Mouse (Mus musculus) CH12.LX (cell line): Measurements from ENCODE around the gene Clmn. TPM values are rescaled to one million over a fixed set of nuclear protein-coding genes. Genes with fewer than 3 reads are reported as not detected.

Source experiments
- DNase-seq: peaks from one replicate; pipeline ENCODE4 v3.0.0-alpha.2; 2013; ENCODE audit errors: extremely low read depth
- H3K27ac ChIP-seq: 2 replicates; pipeline ENCODE4 v1.5.1; 2012; ENCODE audit warnings: low read depth, mild to moderate bottlenecking, control low read depth, moderate library complexity; ENCODE audit not compliant: insufficient read depth
- H3K27me3 ChIP-seq: replicated peaks from 2 replicates; pipeline ENCODE3; 2012; ENCODE audit warnings: inconsistent platforms
- H3K36me3 ChIP-seq, 2 experiments: replicated peaks in 1 of 2; 2 replicates each; pipeline versions ENCODE3 to v1.6.1; 2012; ENCODE audit warnings: inconsistent platforms in 1 of 2, low read length in 1 of 2, mild to moderate bottlenecking in 1 of 2, mixed read lengths in 1 of 2, moderate library complexity in 1 of 2; ENCODE audit not compliant: control insufficient read depth in 1 of 2, insufficient read depth in 1 of 2
- H3K4me1 ChIP-seq, 2 experiments: 2 replicates each; pipeline ENCODE4 v1.6.1; 2012; ENCODE audit warnings: inconsistent platforms in 1 of 2, moderate library complexity in 1 of 2; ENCODE audit not compliant: insufficient read depth in 2 of 2, control insufficient read depth in 1 of 2
- H3K4me2 ChIP-seq: 2 replicates; pipeline ENCODE4 v1.6.1; 2012; ENCODE audit warnings: low read depth, mild to moderate bottlenecking, control low read depth; ENCODE audit not compliant: poor library complexity, insufficient read depth, severe bottlenecking
- H3K4me3 ChIP-seq, 3 experiments: fragments of 150-350 bp in 1 of 3; sonication (generic) in 1 of 3; replicated peaks in 1 of 3; 2 replicates each; pipeline versions ENCODE3 to v1.5.1; 2011 to 2012; ENCODE audit warnings: low read depth in 2 of 3, low read length in 2 of 3, mild to moderate bottlenecking in 2 of 3, moderate library complexity in 2 of 3, control low read depth in 1 of 3, improper control_type of control experiment in 1 of 3, inconsistent platforms in 1 of 3, mixed read lengths in 1 of 3; ENCODE audit not compliant: poor library complexity in 1 of 3
- H3K79me2 ChIP-seq: replicated peaks from 2 replicates; pipeline ENCODE4 v1.6.1; 2012; ENCODE audit warnings: mild to moderate bottlenecking, moderate library complexity; ENCODE audit not compliant: control insufficient read depth, poor library complexity, insufficient read depth, severe bottlenecking; ENCODE audit errors: extremely low read depth
- H3K9ac ChIP-seq: 2 replicates; pipeline ENCODE4 v1.6.1; 2012; ENCODE audit warnings: low read depth, mild to moderate bottlenecking, control low read depth, moderate library complexity; ENCODE audit not compliant: insufficient read depth
- H3K9me3 ChIP-seq: replicated peaks from 2 replicates; pipeline ENCODE3; 2012; ENCODE audit warnings: low read length, inconsistent platforms, mixed read lengths
- BHLHE40 ChIP-seq: IDR thresholded peaks from 2 replicates; pipeline ENCODE4 v1.6.1; 2011; ENCODE audit warnings: mild to moderate bottlenecking, low read depth, low read length, improper control_type of control experiment
- CHD1 ChIP-seq: IDR thresholded peaks from 2 replicates; pipeline ENCODE4 v1.6.1; 2012; ENCODE audit warnings: low read depth, low read length, improper control_type of control experiment, inconsistent platforms
- CHD2 ChIP-seq: IDR thresholded peaks from 2 replicates; pipeline ENCODE4 v1.6.1; 2011; ENCODE audit warnings: low read length, improper control_type of control experiment
- CTCF ChIP-seq, 2 experiments: IDR thresholded peaks in 1 of 2; conservative IDR thresholded peaks in 1 of 2; 2 replicates each; pipeline ENCODE4 v1.5.1; 2011 to 2012; ENCODE audit warnings: low read depth in 2 of 2, low read length in 2 of 2, improper control_type of control experiment in 1 of 2, inconsistent platforms in 1 of 2, mild to moderate bottlenecking in 1 of 2, moderate library complexity in 1 of 2
- ELF1 ChIP-seq: IDR thresholded peaks from 2 replicates; pipeline ENCODE4 v1.6.1; 2014; ENCODE audit warnings: low read depth, mild to moderate bottlenecking, inconsistent platforms, low read length, improper control_type of control experiment
- EP300 ChIP-seq: IDR thresholded peaks from 2 replicates; pipeline ENCODE4 v1.6.1; 2011; ENCODE audit warnings: low read length, improper control_type of control experiment
- HCFC1 ChIP-seq: IDR thresholded peaks from 2 replicates; pipeline ENCODE4 v1.6.1; 2012; ENCODE audit warnings: low read depth, mild to moderate bottlenecking, inconsistent platforms, low read length, improper control_type of control experiment
- IRF4 ChIP-seq: IDR thresholded peaks from 2 replicates; pipeline ENCODE4 v1.6.1; 2014; ENCODE audit warnings: low read depth, mild to moderate bottlenecking, inconsistent platforms, low read length, improper control_type of control experiment
- JUN ChIP-seq: IDR thresholded peaks from 2 replicates; pipeline ENCODE4 v1.6.1; 2011; ENCODE audit warnings: low read depth, mild to moderate bottlenecking, low read length, improper control_type of control experiment, moderate library complexity; ENCODE audit not compliant: insufficient read depth
- JUND ChIP-seq: conservative IDR thresholded peaks from 2 replicates; pipeline ENCODE4 v1.6.1; 2011; ENCODE audit warnings: low read depth, low read length, improper control_type of control experiment
- KAT2A ChIP-seq: IDR thresholded peaks from 2 replicates; pipeline ENCODE4 v1.6.1; 2012; ENCODE audit warnings: low read length, improper control_type of control experiment, inconsistent platforms; ENCODE audit not compliant: insufficient replicate concordance
- MAFK ChIP-seq: IDR thresholded peaks from 2 replicates; pipeline ENCODE4 v1.6.1; 2011; ENCODE audit warnings: low read length, improper control_type of control experiment; ENCODE audit not compliant: insufficient replicate concordance
- MAX ChIP-seq: IDR thresholded peaks from 2 replicates; pipeline ENCODE4 v1.6.1; 2011; ENCODE audit warnings: low read length, improper control_type of control experiment
- MYC ChIP-seq: IDR thresholded peaks from 2 replicates; pipeline ENCODE4 v1.6.1; 2011; ENCODE audit warnings: low read depth, mild to moderate bottlenecking, improper control_type of control experiment, low read length
- NRF1 ChIP-seq: IDR thresholded peaks from 2 replicates; pipeline ENCODE4 v1.6.1; 2014; ENCODE audit warnings: low read depth, mild to moderate bottlenecking, inconsistent platforms, low read length, improper control_type of control experiment, moderate library complexity
- PAX5 ChIP-seq: IDR thresholded peaks from 2 replicates; pipeline ENCODE4 v1.6.1; 2012; ENCODE audit warnings: low read length, inconsistent platforms, mixed read lengths
- RAD21 ChIP-seq: IDR thresholded peaks from 2 replicates; pipeline ENCODE4 v1.6.1; 2011; ENCODE audit warnings: low read depth, mild to moderate bottlenecking, low read length, improper control_type of control experiment, moderate library complexity
- RCOR1 ChIP-seq: conservative IDR thresholded peaks from 2 replicates; pipeline ENCODE4 v1.6.1; 2012; ENCODE audit warnings: low read depth, mild to moderate bottlenecking, inconsistent platforms, low read length, improper control_type of control experiment
- SIN3A ChIP-seq: IDR thresholded peaks from 2 replicates; pipeline ENCODE4 v1.6.1; 2012; ENCODE audit warnings: low read length, improper control_type of control experiment, inconsistent platforms
- TBP ChIP-seq: conservative IDR thresholded peaks from 2 replicates; pipeline ENCODE4 v1.6.1; 2011; ENCODE audit warnings: low read depth, low read length, improper control_type of control experiment
- TCF12 ChIP-seq: IDR thresholded peaks from 2 replicates; pipeline ENCODE4 v1.6.1; 2014; ENCODE audit warnings: low read depth, mild to moderate bottlenecking, inconsistent platforms, low read length, improper control_type of control experiment
- UBTF ChIP-seq: IDR thresholded peaks from 2 replicates; pipeline ENCODE4 v1.6.1; 2012; ENCODE audit warnings: low read depth, mild to moderate bottlenecking, inconsistent platforms, low read length, improper control_type of control experiment, moderate library complexity
- USF1 ChIP-seq: IDR thresholded peaks from 2 replicates; pipeline ENCODE4 v1.6.1; 2014; ENCODE audit warnings: low read depth, mild to moderate bottlenecking, inconsistent platforms, low read length, improper control_type of control experiment
- ZKSCAN1 ChIP-seq: IDR thresholded peaks from 2 replicates; pipeline ENCODE4 v1.6.1; 2012; ENCODE audit warnings: low read depth, inconsistent platforms, low read length, improper control_type of control experiment, borderline replicate concordance
- ZMIZ1 ChIP-seq: IDR thresholded peaks from 2 replicates; pipeline ENCODE4 v1.6.1; 2012; ENCODE audit warnings: low read depth, mild to moderate bottlenecking, inconsistent platforms, low read length, improper control_type of control experiment
- dilution Hi-C: fragments of 300-500 bp; cut with MboI; formaldehyde crosslinking; loops from 2 replicates; pipeline ENCODE4 v1.14.3; 2020; ENCODE audit warnings: low sequenced_read_pairs; ENCODE audit not compliant: extremely low pct_unique_long_range_greater_than_20kb, extremely low pct_ligation_motif_present
- in situ Hi-C: fragments of 300-500 bp; cut with MboI; formaldehyde crosslinking; loops from 3 replicates; pipeline ENCODE4 v1.14.3; 2019; ENCODE audit warnings: low sequenced_read_pairs, low pct_ligation_motif_present, low pct_unique_long_range_greater_than_20kb, mixed read lengths
- polyA plus RNA-seq: library from polyadenylated mRNA; unstranded; fragments of >175 nt; gene quantifications from 2 replicates; pipeline ENCODE4 v1.2.1, GENCODE M21; 2012; ENCODE audit warnings: low read depth; ENCODE audit not compliant: insufficient read length
- total RNA-seq, 2 experiments: library from RNA; depleted of rRNA; stranded (reverse); fragments of 300-350 nt in 1 of 2; fragments of >200 nt in 1 of 2; gene quantifications; 2 replicates each; pipeline ENCODE4 v1.2.3; 2012 to 2014

Gene Clmn
- total and polyA plus RNA-seq, 3 experiments: not detected

DNA sequence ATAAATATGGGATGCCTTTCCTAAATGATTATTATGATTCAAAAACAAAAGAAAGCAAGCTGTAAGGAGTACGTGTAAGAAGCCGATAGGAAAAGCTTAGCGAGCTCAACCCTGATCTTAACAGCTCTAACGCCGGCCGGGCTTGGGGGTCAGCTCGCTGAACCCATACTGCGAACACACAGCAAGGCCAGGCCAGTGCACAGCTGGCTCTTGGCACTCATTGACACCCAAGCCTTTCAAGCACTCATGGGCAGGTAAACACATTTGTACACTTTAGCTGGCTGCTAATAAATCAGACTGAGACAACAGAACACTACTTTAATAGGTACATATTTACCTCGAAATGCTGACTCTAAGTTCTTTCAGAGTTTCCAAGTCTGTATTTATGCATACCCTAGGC is 126.4 kb downstream of the Clmn start:
- Histone ChIP-seq H3K4me1 (peaks cover 0 to 17% of the 10 kb centered on the region in 2 experiments; a peak in 2 of 4 replicates), H3K9me3 (no peaks in the 10 kb centered on the region), H3K9ac (no peak overlapping the region), H3K4me2 (no peak overlapping the region), H3K4me3 (no peak overlapping the region), H3K27me3 (no peaks in the 10 kb centered on the region), H3K79me2 (peaks cover 22% of the 10 kb centered on the region), H3K27ac (no peak overlapping the region), H3K36me3 (peaks cover 16 to 59% of the 10 kb centered on the region in 2 experiments)
- dilution Hi-C loops: no loop called here
- TF ChIP-seq ZKSCAN1 (no peak), MYC (no peak), RAD21 (no peak), ZMIZ1 (no peak), CHD1 (no peak)
- no peak for DNase-seq
- in situ Hi-C loops: no loop called here

GRCm38 (mm10) chr12:104737666-104738065 is 127.2 kb downstream of the Clmn start:
- no peak for DNase-seq
- TF ChIP-seq CTCF (conservative IDR thresholded peaks at IDR 0.05 in 1 of 2, IDR thresholded peaks at IDR 0.05 in 1 of 2; ENCODE audit: low read depth in 2 of 2, low read length in 2 of 2): no peak
- no peak for TF ChIP-seq JUN
- no peak for TF ChIP-seq PAX5
- TF ChIP-seq MAX: no peak
- H3K36me3 ChIP-seq: peaks cover 21 to 65% of the 10 kb centered on the region in 2 experiments
- H3K27ac ChIP-seq: no peak overlapping the region
- H3K9ac ChIP-seq: no peak overlapping the region
- no peaks in the 10 kb centered on the region for H3K9me3 ChIP-seq
- H3K27me3 ChIP-seq: no peaks in the 10 kb centered on the region
- H3K4me3 ChIP-seq: no peak overlapping the region
- no peak overlapping the region for H3K4me2 ChIP-seq
- in situ Hi-C loops (no loop called here), dilution Hi-C loops (no loop called here)
- H3K79me2 ChIP-seq: peaks cover 15% of the 10 kb centered on the region
- peaks cover 0 to 10% of the 10 kb centered on the region in 2 experiments; a peak in 2 of 4 replicates for H3K4me1 ChIP-seq

DNA sequence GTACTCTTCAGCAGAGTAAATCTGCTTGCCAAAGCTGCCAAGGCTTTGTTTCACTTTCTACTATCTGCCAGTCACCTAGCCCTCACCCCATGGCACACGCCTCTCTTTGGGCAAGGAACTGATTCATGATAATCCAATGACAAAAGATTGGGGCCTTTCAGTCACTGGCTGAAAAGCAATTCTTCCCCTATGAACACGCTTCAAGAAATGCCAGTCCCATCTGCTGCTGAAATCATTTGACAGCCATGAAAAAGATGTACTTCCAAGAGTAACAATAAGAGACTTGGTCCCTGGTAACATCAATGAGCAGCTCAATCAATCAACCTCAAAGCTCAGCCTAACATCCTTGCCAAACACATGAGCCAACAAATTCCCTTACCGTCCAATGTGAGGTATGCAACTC is 128.9 kb downstream of the Clmn start:
- peaks cover 9% of the 10 kb centered on the region; the same call in 1 of the 2 replicates for H3K79me2 ChIP-seq
- H3K9me3 ChIP-seq: no peaks in the 10 kb centered on the region
- TF ChIP-seq JUND (no peak), CTCF (conservative IDR thresholded peaks at IDR 0.05 in 1 of 2, IDR thresholded peaks at IDR 0.05 in 1 of 2; ENCODE audit: low read depth in 2 of 2, low read length in 2 of 2) (no peak), UBTF (no peak), MAFK (no peak), EP300 (no peak), USF1 (no peak), CHD2 (no peak), BHLHE40 (no peak), ELF1 (no peak), RAD21 (no peak), TCF12 (no peak), KAT2A (no peak), MAX (no peak), NRF1 (no peak), SIN3A (no peak), RCOR1 (no peak), HCFC1 (no peak), TBP (no peak), ZKSCAN1 (no peak), IRF4 (no peak)
- H3K27ac ChIP-seq: no peak overlapping the region
- no peak for DNase-seq
- in situ Hi-C loops: no loop called here
- peaks cover 32 to 81% of the 10 kb centered on the region in 2 experiments for H3K36me3 ChIP-seq
- no peaks in the 10 kb centered on the region for H3K27me3 ChIP-seq
- no peak overlapping the region for H3K9ac ChIP-seq
- no peak overlapping the region for H3K4me3 ChIP-seq
- no peaks in the 10 kb centered on the region for H3K4me1 ChIP-seq
- dilution Hi-C loops: no loop called here
- no peak overlapping the region for H3K4me2 ChIP-seq
